In genomic region chr15:31976461-31976860, GRCm38 (mm10) we compare ENCODE assay signal across 21 mouse cellular contexts.
DNase-seq lines count a peak whose midpoint lies in the region; ATAC-seq and TF ChIP-seq lines count a peak whose summit lies in the region.
"Had no signal": no experiment of that assay in that cellular context is flagged by ENCODE, and none has a peak within 500 bp of the region (broad histone marks: within the 10 kb centered on the region; RNA-seq: fewer than 3 reads in every experiment).

No protein-coding gene starts in this region.

- 44% methylated on average over 4 of the region's 4 CpGs for WGBS in lung, embryonic 16.5 days
- 24% methylated on average over 4 of the region's 4 CpGs for WGBS in embryonic facial prominence, embryonic 11.5 days
- 31% methylated on average over 4 of the region's 4 CpGs for WGBS in embryonic facial prominence, embryonic 14.5 days

- H3K4me3 ChIP-seq in layer of hippocampus, adult 2 months = no peak overlapping the region
- no peak overlapping the region for H3K4me3 ChIP-seq in lung, embryonic 16.5 days (ENCODE audit: low read length)
- H3K4me3 ChIP-seq in embryonic facial prominence, embryonic 11.5 days (ENCODE audit: low read depth, low read length) = no peak overlapping the region
- H3K4me3 ChIP-seq in embryonic facial prominence, embryonic 14.5 days (ENCODE audit: low read depth, low read length) = no peak overlapping the region
- H3K4me3 ChIP-seq: forebrain, embryonic 15.5 days; heart, adult 2 months; heart, embryonic 15.5 days; hindbrain, embryonic 13.5 days had no signal

- H3K4me2 ChIP-seq in lung, embryonic 16.5 days (ENCODE audit: low read depth, low read length) = no peak overlapping the region
- no peak overlapping the region for H3K4me2 ChIP-seq in embryonic facial prominence, embryonic 11.5 days (ENCODE audit: low read depth, low read length)
- no peak overlapping the region for H3K4me2 ChIP-seq in embryonic facial prominence, embryonic 14.5 days (ENCODE audit: low read depth, low read length)
- H3K4me2 ChIP-seq: forebrain, embryonic 15.5 days; heart, embryonic 11.5 days; heart, embryonic 15.5 days; hindbrain, embryonic 13.5 days had no signal

- DNase-seq in layer of hippocampus, adult 2 months (ENCODE audit: low spot score in 2 of 2) = no peak
- DNase-seq in layer of hippocampus, adult 9-10 months (ENCODE audit: low spot score) = no peak
- DNase-seq in lung, postnatal 36 days = no peak
- peak; percentile 34 for DNase-seq in embryonic facial prominence, embryonic 11.5 days (ENCODE audit: low spot score)
- DNase-seq in embryonic facial prominence, embryonic 14.5 days (ENCODE audit: low spot score) = peak; percentile 70
- no peak for DNase-seq in heart, postnatal 36 days
- DNase-seq: adrenal gland, postnatal 10 days; cerebellum, adult 11-12 months; cerebellum, adult 9-10 months; embryo, embryonic 11 days; heart, adult 2 months; heart, postnatal 14 days; kidney, adult 11 months had no signal

- peak; percentile 36; the same call in 1 of the 2 replicates for ATAC-seq in lung, embryonic 16.5 days (ENCODE audit: low read depth)
- ATAC-seq in embryonic facial prominence, embryonic 11.5 days (replicated peaks; ENCODE audit: insufficient number of reproducible peaks, low FRiP score, low TSS enrichment, low read depth) = no peak
- ATAC-seq in embryonic facial prominence, embryonic 14.5 days (ENCODE audit: low read depth) = no peak
- ATAC-seq: CD4-positive, CD25-positive, alpha-beta regulatory T cell, adult 4 months; forebrain, embryonic 15.5 days; hindbrain, postnatal 0 days had no signal

- H3K27me3 ChIP-seq in lung, embryonic 16.5 days (ENCODE audit: control insufficient read depth, insufficient read depth, low read depth, low read length) = no peaks in the 10 kb centered on the region
- no peaks in the 10 kb centered on the region for H3K27me3 ChIP-seq in embryonic facial prominence, embryonic 11.5 days (ENCODE audit: control insufficient read depth, insufficient read depth, low read length)
- H3K27me3 ChIP-seq in embryonic facial prominence, embryonic 14.5 days (replicated peaks; ENCODE audit: control insufficient read depth, insufficient read depth, low read length) = no peaks in the 10 kb centered on the region
- H3K27me3 ChIP-seq: forebrain, embryonic 15.5 days; heart, embryonic 15.5 days; hindbrain, embryonic 13.5 days had no signal

- H3K27ac ChIP-seq in layer of hippocampus, adult 2 months = peak overlapping the region; percentile 39; the same call in 1 of the 2 replicates
- no peak overlapping the region for H3K27ac ChIP-seq in lung, embryonic 16.5 days (ENCODE audit: low read length)
- H3K27ac ChIP-seq in embryonic facial prominence, embryonic 11.5 days (replicated peaks; ENCODE audit: low read depth, low read length) = no peak overlapping the region
- no peak overlapping the region for H3K27ac ChIP-seq in embryonic facial prominence, embryonic 14.5 days (replicated peaks; ENCODE audit: low read depth, low read length)
- H3K27ac ChIP-seq: forebrain, embryonic 15.5 days; heart, adult 2 months; heart, embryonic 15.5 days; hindbrain, embryonic 13.5 days; hindbrain, postnatal 0 days had no signal

- no peak for TF ChIP-seq CTCF in layer of hippocampus, adult 2 months (conservative IDR thresholded peaks at IDR 0.05)

- no peaks in the 10 kb centered on the region for H3K9me3 ChIP-seq in lung, embryonic 16.5 days (ENCODE audit: control insufficient read depth, low read length)
- H3K9me3 ChIP-seq in embryonic facial prominence, embryonic 11.5 days (replicated peaks; ENCODE audit: control insufficient read depth, low read length) = no peaks in the 10 kb centered on the region
- H3K9me3 ChIP-seq in embryonic facial prominence, embryonic 14.5 days (ENCODE audit: control insufficient read depth, low read length) = no peaks in the 10 kb centered on the region
- H3K9me3 ChIP-seq: forebrain, embryonic 15.5 days; G1E; heart, embryonic 15.5 days; hindbrain, embryonic 13.5 days had no signal

- no peaks in the 10 kb centered on the region for H3K36me3 ChIP-seq in lung, embryonic 16.5 days (ENCODE audit: control insufficient read depth, insufficient read depth, low read length)
- no peaks in the 10 kb centered on the region for H3K36me3 ChIP-seq in embryonic facial prominence, embryonic 11.5 days (replicated peaks; ENCODE audit: control insufficient read depth, insufficient read depth, low read depth, low read length)
- no peaks in the 10 kb centered on the region for H3K36me3 ChIP-seq in embryonic facial prominence, embryonic 14.5 days (ENCODE audit: control insufficient read depth, insufficient read depth, low read length)
- H3K36me3 ChIP-seq: forebrain, embryonic 15.5 days; G1E; heart, embryonic 15.5 days; hindbrain, embryonic 13.5 days had no signal

- no peaks in the 10 kb centered on the region for H3K4me1 ChIP-seq in lung, embryonic 16.5 days (replicated peaks; ENCODE audit: control insufficient read depth, insufficient read depth, low read length)
- H3K4me1 ChIP-seq in embryonic facial prominence, embryonic 11.5 days (ENCODE audit: control insufficient read depth, insufficient read depth, low read length) = no peaks in the 10 kb centered on the region
- H3K4me1 ChIP-seq in embryonic facial prominence, embryonic 14.5 days (ENCODE audit: control insufficient read depth, insufficient read depth, low read length) = peaks cover 4% of the 10 kb centered on the region; the same call in 1 of the 2 replicates
- H3K4me1 ChIP-seq: hindbrain, embryonic 13.5 days had no signal

- intact Hi-C loops in heart, postnatal 36 days (cut with DNase I) = no loop called here

- H3K9ac ChIP-seq in lung, embryonic 16.5 days (ENCODE audit: low read length) = no peak overlapping the region
- no peak overlapping the region for H3K9ac ChIP-seq in embryonic facial prominence, embryonic 11.5 days (replicated peaks; ENCODE audit: low read length)
- H3K9ac ChIP-seq in embryonic facial prominence, embryonic 14.5 days (ENCODE audit: low read depth, low read length) = no peak overlapping the region
- H3K9ac ChIP-seq: forebrain, embryonic 15.5 days; heart, embryonic 15.5 days; hindbrain, embryonic 13.5 days had no signal

Comparison
In these comparisons a context has a peak if more than half of its experiments do, and no peak if none do; other contexts are left out.
1. DNase-seq: peak in embryonic facial prominence, embryonic 11.5 days (single experiment) and embryonic facial prominence, embryonic 14.5 days (single experiment); none in layer of hippocampus, adult 2 months (0 of 2), layer of hippocampus, adult 9-10 months (single experiment), lung, postnatal 36 days (single experiment) and heart, postnatal 36 days (0 of 2).